Mouse (Mus musculus) ES-Bruce4 (cell line): Measurements from ENCODE around the gene Mmd. TPM values are rescaled to one million over a fixed set of nuclear protein-coding genes. Genes with fewer than 3 reads are reported as not detected.
"Not testable (repeated sequence)": the region's sequence is repeated elsewhere in the genome, so short reads cannot be mapped to it uniquely, and the experiment has no call there.

ENCODE experiments used
- H3K27ac ChIP-seq: 2 replicates; pipeline ENCODE4 v1.5.1; 2012; ENCODE audit warnings: low read length, inconsistent platforms; ENCODE audit not compliant: insufficient read depth
- H3K27me3 ChIP-seq: 2 replicates; pipeline ENCODE4 v1.6.1; 2012; ENCODE audit warnings: mild to moderate bottlenecking, low read length, inconsistent platforms; ENCODE audit not compliant: control insufficient read depth, poor library complexity, insufficient read depth, severe bottlenecking
- H3K36me3 ChIP-seq: 2 replicates; pipeline ENCODE4 v1.6.1; 2012; ENCODE audit warnings: inconsistent platforms, mild to moderate bottlenecking, low read length, moderate library complexity; ENCODE audit not compliant: control insufficient read depth, poor library complexity, insufficient read depth, severe bottlenecking
- H3K4me1 ChIP-seq: one replicate; pipeline ENCODE4 v1.8.1; 2011; ENCODE audit warnings: low read length; ENCODE audit not compliant: control insufficient read depth, insufficient read depth
- H3K4me3 ChIP-seq: 2 replicates; pipeline ENCODE4 v1.5.1; 2011; ENCODE audit warnings: low read depth, mild to moderate bottlenecking, low read length
- H3K9ac ChIP-seq: 2 replicates; pipeline ENCODE4 v1.6.1; 2012; ENCODE audit warnings: low read depth, mild to moderate bottlenecking, inconsistent platforms; ENCODE audit not compliant: poor library complexity, severe bottlenecking
- H3K9me3 ChIP-seq: replicated peaks from 2 replicates; pipeline ENCODE4 v1.6.1; 2012; ENCODE audit warnings: mild to moderate bottlenecking, low read length, inconsistent platforms; ENCODE audit not compliant: control insufficient read depth, poor library complexity, insufficient read depth, severe bottlenecking
- CTCF ChIP-seq: IDR thresholded peaks from one replicate; pipeline ENCODE4 v1.8.1; 2011; ENCODE audit warnings: low read depth, low read length
- EP300 ChIP-seq: IDR thresholded peaks from 2 replicates; pipeline ENCODE4 v1.6.1; 2011; ENCODE audit warnings: low read depth, low read length; ENCODE audit not compliant: insufficient read depth
- POLR2A ChIP-seq: IDR thresholded peaks from one replicate; pipeline ENCODE4 v1.8.1; 2011; ENCODE audit warnings: low read length; ENCODE audit not compliant: insufficient read depth
- polyA plus RNA-seq: library from polyadenylated mRNA; stranded (reverse); fragments of >200 nt; gene quantifications from 2 replicates; pipeline ENCODE4 v1.2.4, GENCODE M21; 2011; ENCODE audit warnings: low read depth; ENCODE audit not compliant: missing spikeins, insufficient read depth, insufficient read length

Mmd gene
- polyA plus RNA-seq, 1 experiment, result 19.6 TPM

DNA sequence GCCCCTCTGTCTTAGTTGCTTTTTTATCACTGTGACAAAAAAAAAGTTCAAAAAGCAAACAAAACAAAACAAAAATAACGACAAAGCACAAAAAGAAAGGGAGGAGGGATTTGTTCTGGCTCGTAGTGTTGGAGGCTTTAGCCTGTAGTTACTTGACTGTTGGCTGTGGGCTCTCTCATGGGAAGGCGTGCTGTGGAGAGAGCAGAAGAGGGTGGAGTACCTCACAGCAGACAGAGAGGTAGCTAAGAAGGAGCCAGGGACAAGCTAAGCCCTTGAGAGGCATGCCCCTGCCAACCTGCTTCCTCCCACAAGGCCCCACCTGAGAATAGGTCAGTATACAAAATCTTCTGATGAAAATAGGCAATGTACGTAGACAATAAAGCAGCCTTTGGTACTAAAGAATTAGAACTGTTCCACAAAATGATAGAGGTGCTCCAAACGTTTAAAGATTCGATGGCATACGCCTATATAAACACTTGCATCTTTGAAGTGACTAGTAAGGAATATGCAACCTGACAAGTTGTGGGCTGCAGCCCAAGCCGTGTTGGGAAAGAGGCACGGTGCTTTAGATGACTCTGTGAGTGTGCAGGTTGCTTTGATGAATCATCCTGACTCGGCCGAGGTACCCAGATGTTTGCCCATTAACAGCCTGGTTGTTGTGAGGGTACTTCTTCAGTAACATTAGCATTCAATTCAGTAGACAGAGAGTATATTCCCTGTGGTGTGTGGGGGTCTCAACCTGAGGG is 21.0 kb downstream of the Mmd start:
- Histone ChIP-seq H3K9me3 (no peaks in the 10 kb centered on the region), H3K4me3 (no peak overlapping the region), H3K27ac (no peak overlapping the region), H3K4me1 (no peaks in the 10 kb centered on the region), H3K27me3 (no peaks in the 10 kb centered on the region), H3K9ac (no peak overlapping the region), H3K36me3 (no peaks in the 10 kb centered on the region)
- no peak for TF ChIP-seq EP300
- no peak for TF ChIP-seq POLR2A
- no peak for TF ChIP-seq CTCF

GRCm38 (mm10) chr11:90274187-90274586 is 24.9 kb downstream of the Mmd start:
- no peaks in the 10 kb centered on the region for H3K36me3 ChIP-seq
- no peaks in the 10 kb centered on the region for H3K4me1 ChIP-seq
- H3K27ac ChIP-seq, result no peak overlapping the region
- no peaks in the 10 kb centered on the region for H3K9me3 ChIP-seq
- no peak overlapping the region for H3K4me3 ChIP-seq
- no peak overlapping the region for H3K9ac ChIP-seq
- no peaks in the 10 kb centered on the region for H3K27me3 ChIP-seq
- TF ChIP-seq EP300, result no peak
- TF ChIP-seq CTCF, result no peak
- no peak for TF ChIP-seq POLR2A

DNA sequence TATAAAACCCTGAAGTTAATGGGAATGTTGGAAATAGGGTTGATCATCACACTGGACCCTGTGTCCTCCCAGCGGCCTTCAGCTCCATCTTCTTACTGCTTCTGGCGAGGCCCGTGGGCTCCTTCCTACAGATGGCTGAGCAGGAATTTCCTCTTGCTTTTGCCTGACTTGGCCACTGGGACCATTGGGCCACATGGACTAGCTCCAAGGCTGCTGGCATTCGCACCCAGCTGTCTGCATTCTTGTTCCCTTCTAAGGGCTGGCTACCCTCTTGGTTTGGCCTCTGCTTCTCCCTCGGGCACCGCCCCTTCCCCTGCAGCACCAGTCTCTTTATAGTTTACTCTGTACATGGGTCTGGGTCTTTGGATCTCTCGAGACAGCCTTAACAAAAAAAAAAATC is 26.4 kb downstream of the Mmd start:
- Histone ChIP-seq H3K4me1 (no peaks in the 10 kb centered on the region), H3K27me3 (no peaks in the 10 kb centered on the region), H3K9me3 (no peaks in the 10 kb centered on the region), H3K9ac (no peak overlapping the region), H3K27ac (no peak overlapping the region), H3K4me3 (no peak overlapping the region), H3K36me3 (no peaks in the 10 kb centered on the region)
- no peak for TF ChIP-seq POLR2A
- no peak for TF ChIP-seq CTCF
- no peak for TF ChIP-seq EP300

GRCm38 (mm10) chr11:90276150-90276549 is 26.9 kb downstream of the Mmd start:
- H3K4me3 ChIP-seq, result no peak overlapping the region
- TF ChIP-seq CTCF (no peak), POLR2A (no peak), EP300 (no peak)
- H3K36me3 ChIP-seq, result no peaks in the 10 kb centered on the region

GRCm38 (mm10) chr11:90276561-90276960 is 27.3 kb downstream of the Mmd start:
- Histone ChIP-seq H3K4me1 (no peaks in the 10 kb centered on the region), H3K27me3 (no peaks in the 10 kb centered on the region), H3K36me3 (no peaks in the 10 kb centered on the region), H3K27ac (no peak overlapping the region), H3K9me3 (no peaks in the 10 kb centered on the region), H3K9ac (no peak overlapping the region), H3K4me3 (no peak overlapping the region)
- TF ChIP-seq POLR2A (no peak), EP300 (no peak), CTCF (no peak)

More at GRCm38 (mm10) chr11:90276150-90276549, 26.9 kb downstream of the Mmd start:
- Histone ChIP-seq H3K9me3 (no peaks in the 10 kb centered on the region), H3K27me3 (no peaks in the 10 kb centered on the region), H3K9ac (no peak overlapping the region), H3K4me1 (no peaks in the 10 kb centered on the region), H3K27ac (no peak overlapping the region)

DNA sequence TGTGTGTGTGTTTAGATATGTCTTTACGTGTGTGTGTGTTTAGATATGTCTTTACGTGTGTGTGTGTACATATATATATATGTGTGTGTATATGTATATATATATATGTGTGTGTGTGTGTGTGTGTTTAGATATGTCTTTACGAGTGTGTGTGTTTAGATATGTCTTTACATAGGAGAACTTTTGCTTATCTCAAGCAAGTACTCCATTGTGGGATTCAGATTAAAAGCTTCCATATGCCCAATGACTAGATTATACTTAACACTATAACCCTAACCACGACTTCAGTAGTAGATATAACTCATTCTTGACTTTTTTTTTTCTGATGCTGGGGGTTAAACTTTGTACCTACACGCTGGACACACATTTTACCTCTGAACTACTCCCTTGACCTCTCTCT is 30.8 kb downstream of the Mmd start:
- no peak overlapping the region for H3K27ac ChIP-seq
- no peaks in the 10 kb centered on the region for H3K4me1 ChIP-seq
- H3K36me3 ChIP-seq, result no peaks in the 10 kb centered on the region
- H3K27me3 ChIP-seq, result no peaks in the 10 kb centered on the region
- no peak overlapping the region for H3K9ac ChIP-seq
- TF ChIP-seq CTCF, result no peak
- TF ChIP-seq POLR2A, result no peak
- TF ChIP-seq EP300, result no peak
- no peaks in the 10 kb centered on the region for H3K9me3 ChIP-seq
- H3K4me3 ChIP-seq, result no peak overlapping the region

DNA sequence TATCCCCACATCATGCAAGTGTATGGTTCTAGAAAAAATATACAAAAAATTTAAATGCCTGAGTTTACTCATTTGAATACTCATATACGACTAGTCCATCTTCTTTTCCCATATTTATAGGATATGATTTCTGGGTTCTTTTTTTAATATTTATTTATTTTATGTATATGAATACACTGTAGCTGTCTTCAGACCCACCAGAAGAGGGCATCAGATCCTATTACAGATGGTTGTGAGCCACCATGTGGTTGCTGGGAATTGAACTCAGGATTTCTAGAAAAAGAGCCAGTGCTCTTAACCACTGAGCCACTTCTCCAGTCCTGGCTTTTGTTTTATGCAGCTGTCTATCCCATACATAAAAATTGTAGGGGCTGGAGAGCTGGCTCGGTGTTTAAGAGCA is 32.7 kb downstream of the Mmd start:
- not testable (repeated sequence) for H3K4me1 ChIP-seq, H3K27me3 ChIP-seq, H3K9ac ChIP-seq, H3K4me3 ChIP-seq, H3K9me3 ChIP-seq, H3K36me3 ChIP-seq, H3K27ac ChIP-seq
